Mouse (Mus musculus) induced T-regulatory cell, adult 2 months (primary cell): ENCODE data around the gene Olfr1177-ps.
A peak's percentile ranks its signal among the peaks of the same experiment; 100 is the strongest.

Source experiments
- DNase-seq: peaks from one replicate; pipeline ENCODE4 v3.0.0-alpha.2; 2012; ENCODE audit warnings: low read depth

The Olfr1177-ps gene

DNA sequence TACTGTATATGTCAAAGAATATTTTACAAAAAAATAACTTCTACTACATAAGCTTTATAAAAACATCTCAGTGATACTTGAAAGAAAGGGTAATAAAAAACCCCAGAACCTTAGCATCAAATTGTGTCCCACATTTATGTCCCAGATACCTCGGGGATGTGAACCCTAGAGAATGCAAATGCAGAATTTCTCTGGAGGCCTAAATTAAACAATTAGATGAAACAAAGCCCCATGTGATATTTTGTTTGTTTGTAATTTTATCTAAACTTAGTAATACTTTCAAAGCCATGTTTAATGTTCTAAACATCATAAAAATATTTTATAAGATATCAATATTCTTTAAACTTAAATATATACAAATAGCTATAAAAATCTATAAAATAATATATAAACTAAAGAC lies at the start of gene Olfr1177-ps:
Gene Olfr1177-ps, minus strand, starts transcription at position 101 of the 400 bp plus-strand sequence.
- no peak for DNase-seq

DNA sequence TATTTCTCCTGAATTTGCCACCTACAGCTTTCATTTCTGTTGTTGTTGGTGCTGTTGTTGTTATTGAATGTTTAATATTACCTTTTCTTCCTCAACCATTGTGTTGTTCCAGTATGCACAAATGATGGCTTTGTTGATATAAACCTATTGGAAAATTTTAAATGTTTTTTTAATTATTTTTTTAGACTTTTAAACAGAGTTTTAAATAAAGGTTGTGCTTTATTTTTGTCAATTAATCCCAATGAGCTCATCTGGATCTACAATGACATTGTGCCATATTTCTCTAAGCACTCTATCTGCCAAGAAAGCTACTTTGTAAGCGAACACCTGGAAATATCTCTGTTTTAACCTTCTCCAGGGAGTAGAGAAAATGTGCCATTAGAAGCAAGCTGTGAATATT lies 40.5 kb upstream of the Olfr1177-ps start, which contains the start of gene Olfr1178:
Gene Olfr1178, plus strand, starts transcription at position 301 of the 400 bp plus-strand sequence.
- DNase-seq: no peak

DNA sequence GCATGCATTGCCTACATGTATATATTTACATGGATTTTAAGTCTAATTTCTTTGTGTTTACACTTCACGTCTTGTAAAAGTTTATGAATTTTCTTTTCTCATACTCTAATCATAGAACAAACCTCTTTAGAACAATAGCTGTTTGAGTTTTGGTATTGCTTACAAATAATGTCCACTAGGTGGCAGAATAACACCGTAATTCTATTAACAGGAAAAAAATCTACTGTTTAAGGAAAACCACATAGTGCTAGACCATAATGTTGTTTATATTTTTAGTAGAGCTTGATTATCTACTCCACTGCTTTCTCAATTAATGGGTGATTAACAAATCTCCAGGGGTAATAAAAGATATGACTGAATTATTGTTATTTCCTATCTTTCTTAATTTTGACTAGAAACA lies 10.0 kb upstream of the Olfr1177-ps start:
- DNase-seq: peak; percentile 38

DNA sequence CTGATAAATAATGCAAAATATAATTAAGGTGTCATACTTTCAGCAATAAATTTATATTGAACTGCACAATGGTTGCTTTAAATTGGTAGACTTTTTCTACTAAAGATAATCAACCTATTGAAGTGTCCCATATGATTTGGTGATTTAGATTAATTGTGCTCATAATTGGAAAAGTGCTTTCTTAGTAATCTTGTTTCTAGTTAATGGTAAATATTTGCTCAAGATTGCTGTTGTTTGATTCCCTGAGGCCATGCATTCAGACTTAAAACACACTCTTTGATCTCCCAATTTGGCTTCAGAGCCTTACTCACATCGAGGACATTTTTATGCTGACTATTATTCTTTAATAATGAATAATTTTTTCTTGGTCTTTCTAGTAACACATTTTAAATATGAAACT lies 9.9 kb downstream of the Olfr1177-ps start, which contains the start of gene Olfr1176:
Gene Olfr1176, plus strand, starts transcription at position 301 of the 400 bp plus-strand sequence.
- no peak for DNase-seq

DNA sequence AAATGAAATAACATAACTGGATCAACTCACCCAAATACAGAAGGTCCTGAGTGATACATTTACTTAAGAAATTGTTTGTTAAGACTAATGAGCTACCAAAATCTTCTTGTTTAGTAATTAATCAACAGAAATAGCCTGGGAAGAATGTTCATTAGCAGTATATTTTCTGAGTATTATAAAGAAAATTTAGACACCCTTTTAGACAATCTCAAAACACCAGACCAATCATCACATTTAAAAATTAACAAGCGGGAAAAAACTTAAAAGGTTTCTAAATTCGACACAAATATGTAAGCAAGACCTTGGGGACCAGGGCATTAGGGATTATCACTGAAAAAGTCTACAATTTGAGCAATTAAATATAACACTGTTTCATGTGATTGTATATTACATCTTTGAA lies 19.2 kb downstream of the Olfr1177-ps start, which contains the start of gene Olfr1175-ps:
Gene Olfr1175-ps, minus strand, starts transcription at position 101 of the 400 bp plus-strand sequence.
- no peak for DNase-seq

DNA sequence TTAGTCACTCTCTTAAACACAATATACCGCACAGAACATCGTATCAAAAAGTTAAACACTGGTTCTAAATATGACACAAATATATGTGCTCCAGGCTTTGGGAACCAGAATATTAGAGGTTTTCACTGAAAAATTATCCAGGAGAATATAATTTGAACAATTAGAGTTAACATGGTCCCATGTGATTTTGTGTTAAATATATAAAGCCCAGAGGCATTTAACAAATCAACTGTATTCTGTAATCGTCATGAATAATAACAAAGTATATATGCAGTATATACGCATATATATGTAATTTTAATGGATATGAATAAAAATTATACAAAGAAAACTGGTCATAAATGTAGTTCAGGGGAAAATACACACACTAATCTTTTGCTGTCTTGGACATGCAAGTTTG lies 31.3 kb downstream of the Olfr1177-ps start, which contains the start of gene Olfr1174-ps:
Gene Olfr1174-ps, minus strand, starts transcription at position 101 of the 400 bp plus-strand sequence.
- DNase-seq: no peak
